ENCODE assay signal across 8 mouse cellular contexts in the genomic region with DNA sequence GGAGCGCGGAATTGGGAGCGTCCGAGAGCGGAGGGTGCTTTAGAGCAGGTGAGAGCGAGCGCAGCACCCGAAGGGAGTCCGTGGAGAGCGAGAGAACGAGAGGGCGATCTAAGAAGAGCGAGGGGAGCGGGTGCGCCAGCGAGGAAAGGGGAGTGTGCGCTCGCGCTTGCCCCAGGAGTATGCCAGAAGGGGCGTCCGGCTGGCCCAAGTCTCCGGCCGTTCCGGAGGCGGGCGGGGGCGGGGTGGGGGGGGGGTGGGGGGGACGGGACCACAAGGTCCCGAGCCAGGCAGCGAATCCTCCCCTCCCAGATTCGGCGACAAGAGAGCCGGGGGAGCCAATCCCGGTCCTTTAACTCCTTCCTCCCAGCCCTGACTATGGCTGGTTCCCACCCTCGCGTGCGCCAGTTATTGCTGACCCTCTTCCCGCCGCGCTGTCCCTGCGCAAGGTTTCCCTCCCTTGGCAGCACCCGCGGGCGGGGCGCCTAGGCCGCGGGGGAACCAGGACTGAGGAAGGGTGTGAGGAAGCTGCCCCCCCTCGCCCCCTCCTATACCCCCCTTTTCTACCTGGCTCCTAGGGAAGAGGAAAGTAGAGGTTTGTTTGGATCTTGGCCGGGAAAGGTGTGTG. TPM values are rescaled to one million over a fixed set of nuclear protein-coding genes. Genes with fewer than 3 reads are reported as not detected.
DNase-seq lines count a peak whose midpoint lies in the region; ATAC-seq and TF ChIP-seq lines count a peak whose summit lies in the region.

Gene Npr1 (minus strand): TSS at position 181 of the 625 bp plus-strand sequence.

- no peaks in the 10 kb centered on the region for H3K9me3 ChIP-seq in heart, postnatal 0 days (replicated peaks; ENCODE audit: control insufficient read depth, low read length)
- no peaks in the 10 kb centered on the region for H3K9me3 ChIP-seq in stomach, embryonic 14.5 days (ENCODE audit: control insufficient read depth, low read depth, low read length)

- peak within 1 kb of the TSS; percentile 47 for H3K9ac ChIP-seq in heart, postnatal 0 days (replicated peaks; ENCODE audit: low read depth, low read length)
- peak within 1 kb of the TSS; percentile 33; the same call in 1 of the 2 replicates for H3K9ac ChIP-seq in stomach, embryonic 14.5 days (replicated peaks; ENCODE audit: low read depth, low read length)

- ATAC-seq in heart, postnatal 0 days (ENCODE audit: insufficient read depth, low read depth): peak; percentile 57
- peak; percentile 53 for ATAC-seq in stomach, embryonic 14.5 days (ENCODE audit: insufficient number of reproducible peaks, insufficient read depth, low FRiP score, low read depth)

- TF ChIP-seq POLR2A in embryonic fibroblast, embryonic 13.5 days (IDR thresholded peaks at IDR 0.05; ENCODE audit: low read depth, low read length): no peak

- peak within 1 kb of the TSS; percentile 82 for H3K4me2 ChIP-seq in heart, postnatal 0 days (ENCODE audit: low read depth, low read length)
- H3K4me2 ChIP-seq in stomach, embryonic 14.5 days (replicated peaks; ENCODE audit: low read depth, low read length): peak within 1 kb of the TSS; percentile 95

- under 1% methylated on average over 41 of the region's 49 CpGs for WGBS in heart, postnatal 0 days
- WGBS in stomach, embryonic 14.5 days: under 1% methylated on average over 35 of the region's 49 CpGs

- peak within 1 kb of the TSS; percentile 36 for H3K4me3 ChIP-seq in embryonic fibroblast, embryonic 13.5 days (ENCODE audit: insufficient read depth, low read length)
- H3K4me3 ChIP-seq in heart, postnatal 0 days (ENCODE audit: low read depth, low read length): peak within 1 kb of the TSS; percentile 62
- H3K4me3 ChIP-seq in stomach, embryonic 14.5 days (ENCODE audit: low read depth, low read length): peak within 1 kb of the TSS; percentile 52

- no peak within 1 kb of the TSS for H3K27ac ChIP-seq in embryonic fibroblast, embryonic 13.5 days (ENCODE audit: insufficient read depth, low read length)
- peak within 1 kb of the TSS; percentile 66 for H3K27ac ChIP-seq in heart, postnatal 0 days (ENCODE audit: low read depth)
- no peak within 1 kb of the TSS for H3K27ac ChIP-seq in stomach, embryonic 14.5 days (ENCODE audit: low read length)

- H3K36me3 ChIP-seq in heart, postnatal 0 days (replicated peaks; ENCODE audit: control insufficient read depth, insufficient read depth, low read length): no peaks in the 10 kb centered on the region
- H3K36me3 ChIP-seq in stomach, embryonic 14.5 days (ENCODE audit: control insufficient read depth, insufficient read depth, low read length): no peaks in the 10 kb centered on the region

- no peak for TF ChIP-seq CTCF in embryonic fibroblast, embryonic 13.5 days (IDR thresholded peaks at IDR 0.05; ENCODE audit: borderline replicate concordance, insufficient read depth, low read length)
- TF ChIP-seq CTCF in heart, postnatal 0 days (IDR thresholded peaks at IDR 0.05; ENCODE audit: low read depth): no peak

- H3K27me3 ChIP-seq in heart, postnatal 0 days (ENCODE audit: control insufficient read depth, insufficient read depth, low read length): peaks cover 17% of the 10 kb centered on the region
- peaks cover 11% of the 10 kb centered on the region for H3K27me3 ChIP-seq in stomach, embryonic 14.5 days (ENCODE audit: control insufficient read depth, insufficient read depth, low read length)

- no peak for TF ChIP-seq EP300 in heart, postnatal 0 days (IDR thresholded peaks at IDR 0.05; ENCODE audit: low read depth)

- DNase-seq in urinary bladder, adult 18-20 months (ENCODE audit: low spot score in 2 of 2): peak; percentile 31
- no peak for DNase-seq in urinary bladder, postnatal 10 days (ENCODE audit: low spot score)
- peak; percentile 36 for DNase-seq in heart, postnatal 0 days (ENCODE audit: low spot score)
- peak; percentile 78 for DNase-seq in kidney, postnatal 10 days
- DNase-seq in lung, postnatal 36 days: peak; percentile 77
- no peak for DNase-seq in spleen, postnatal 36 days (ENCODE audit: low spot score in 2 of 2)

- no peaks in the 10 kb centered on the region for H3K4me1 ChIP-seq in embryonic fibroblast, embryonic 13.5 days (ENCODE audit: control insufficient read depth, insufficient read depth, low read length)
- H3K4me1 ChIP-seq in heart, postnatal 0 days (ENCODE audit: control insufficient read depth, insufficient read depth): no peaks in the 10 kb centered on the region
- peaks cover 4% of the 10 kb centered on the region; the same call in 1 of the 2 replicates for H3K4me1 ChIP-seq in stomach, embryonic 14.5 days (ENCODE audit: control insufficient read depth, insufficient read depth, low read length)

RNA-seq across cellular contexts. Expression of gene Npr1, which starts in this region (rescaled TPM):
- 0.18 TPM in 1 of 2 replicates, not detected in the other for polyA plus RNA-seq in embryonic fibroblast, embryonic 13.5 days (2011; ENCODE audit: insufficient read length, low read depth, missing spikeins)
- total RNA-seq in heart, postnatal 0 days (2014; rRNA removed; ENCODE audit: low replicate concordance): 26.4 and 30.9 TPM in 2 replicates
- 10.2 and 11.2 TPM in 2 replicates for polyA plus RNA-seq in heart, postnatal 0 days (2015; fragmentation: Nextera tagmentation; extraction: Ambion mirVana)
- 4.6 and 4.8 TPM in 2 replicates for polyA plus RNA-seq in stomach, embryonic 14.5 days (2014; fragmentation: Nextera tagmentation; extraction: Ambion mirVana)

Comparison
In these comparisons a context has a peak if more than half of its experiments do, and no peak if none do; other contexts are left out.
1. DNase-seq: peak in urinary bladder, adult 18-20 months (2 of 2), heart, postnatal 0 days (single experiment), kidney, postnatal 10 days (single experiment) and lung, postnatal 36 days (single experiment); none in urinary bladder, postnatal 10 days (single experiment) and spleen, postnatal 36 days (0 of 2).
2. Peak in every context shown above with its lines, with median percentiles within 50 percentile points of each other: H3K4me3 ChIP-seq.